Mouse (Mus musculus): ENCODE results near the gene Srebf2. TPM values are rescaled to one million over a fixed set of nuclear protein-coding genes. Genes with fewer than 3 reads are reported as not detected.
"Not testable (repeated sequence)": the region's sequence is repeated elsewhere in the genome, so short reads cannot be mapped to it uniquely, and the experiment has no call there.

Gene Srebf2
- polyA plus RNA-seq, 1 experiment from 2014 or later, result 216 TPM

- 77% methylated on average over 3 of the region's 3 CpGs for WGBS
- H3K27me3 ChIP-seq (ENCODE audit: control insufficient read depth, insufficient read depth, low read length), result no peaks in the 10 kb centered on the region
- peaks cover 2% of the 10 kb centered on the region; the same call in 1 of the 2 replicates for H3K36me3 ChIP-seq (ENCODE audit: control insufficient read depth, insufficient read depth, low read length)
- no peak overlapping the region for H3K27ac ChIP-seq (ENCODE audit: low read depth, low read length)
- H3K4me2 ChIP-seq (ENCODE audit: low read depth, low read length, severe bottlenecking), result peak overlapping the region; percentile 60
- H3K4me1 ChIP-seq (replicated peaks; ENCODE audit: control insufficient read depth, insufficient read depth, low read length), result peaks cover 3% of the 10 kb centered on the region
- DNase-seq (ENCODE audit: low spot score) (no peak), ATAC-seq (replicated peaks; ENCODE audit: low FRiP score) (no peak)
- H3K9ac ChIP-seq (ENCODE audit: low read length), result peak overlapping the region; percentile 74
- H3K4me3 ChIP-seq (ENCODE audit: low read depth, low read length), result peak overlapping the region; percentile 70
- H3K9me3 ChIP-seq (ENCODE audit: control insufficient read depth, low read length), result no peaks in the 10 kb centered on the region
Measured at GRCm38 (mm10) chr15:82243311-82243710, 96.3 kb downstream of the Srebf2 start.

GRCm38 (mm10) chr15:82243742-82244114, 96.7 kb downstream of the Srebf2 start:
- DNase-seq (ENCODE audit: low spot score), result no peak
- peak overlapping the region; percentile 95; the same call in 1 of the 2 replicates for H3K27ac ChIP-seq (ENCODE audit: low read depth, low read length)
- WGBS, result 9% methylated on average over 12 of the region's 12 CpGs

DNA sequence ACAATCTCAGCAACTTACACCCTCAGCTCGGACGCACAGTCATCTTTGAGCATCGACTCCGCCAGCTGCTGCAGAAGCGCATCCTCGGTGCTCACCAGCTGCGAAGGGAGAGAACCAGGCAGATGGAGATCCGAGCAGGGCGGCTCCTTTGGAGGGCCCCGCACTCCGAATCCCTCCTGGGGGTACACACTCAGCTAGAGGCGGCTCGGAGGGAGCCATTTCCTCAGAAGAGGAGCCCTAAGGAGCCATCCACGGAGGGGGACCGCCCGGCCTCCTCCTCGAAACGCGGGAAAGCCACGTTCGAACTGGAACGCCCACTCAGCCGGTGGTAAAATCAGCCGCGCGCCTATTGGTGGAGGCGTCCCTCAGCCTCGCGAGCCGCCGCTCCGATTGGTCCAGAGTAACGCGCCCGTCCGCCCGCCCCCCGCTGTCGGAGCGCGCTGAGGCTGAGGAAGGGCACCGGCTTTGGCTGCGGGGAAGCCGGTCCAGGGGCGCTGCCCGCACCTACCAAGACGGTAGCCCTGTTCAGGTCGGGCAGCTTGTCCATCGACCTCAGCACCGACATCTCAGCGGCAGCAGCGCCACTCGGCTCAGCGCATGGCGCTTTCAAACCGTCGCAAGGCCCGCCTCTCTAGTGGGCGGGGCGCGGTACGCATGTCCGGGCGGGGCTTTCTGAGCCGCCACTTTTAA, 97.3 kb downstream of the Srebf2 start, which contains the start of gene Cenpm:
Gene Cenpm, minus strand, starts transcription at position 634 of the 690 bp plus-strand sequence.
- peak within 1 kb of the TSS; percentile 74 for H3K9ac ChIP-seq (ENCODE audit: low read length)
- no peaks in the 10 kb centered on the region for H3K27me3 ChIP-seq (ENCODE audit: control insufficient read depth, insufficient read depth, low read length)
- DNase-seq (ENCODE audit: low spot score), result peak; percentile 96
- peak within 1 kb of the TSS; percentile 60 for H3K4me2 ChIP-seq (ENCODE audit: low read depth, low read length, severe bottlenecking)
- no peaks in the 10 kb centered on the region for H3K9me3 ChIP-seq (ENCODE audit: control insufficient read depth, low read length)
- under 1% methylated on average over 59 of the region's 65 CpGs for WGBS
- no peaks in the 10 kb centered on the region; the same call in 1 of the 2 replicates for H3K36me3 ChIP-seq (ENCODE audit: control insufficient read depth, insufficient read depth, low read length)
- peak within 1 kb of the TSS; percentile 95 for H3K27ac ChIP-seq (ENCODE audit: low read depth, low read length)
- peak; percentile 97 for ATAC-seq (replicated peaks; ENCODE audit: low FRiP score)
- H3K4me3 ChIP-seq (ENCODE audit: low read depth, low read length), result peak within 1 kb of the TSS; percentile 70
- H3K4me1 ChIP-seq (replicated peaks; ENCODE audit: control insufficient read depth, insufficient read depth, low read length), result peaks cover 3% of the 10 kb centered on the region

More at GRCm38 (mm10) chr15:82243742-82244114, 96.7 kb downstream of the Srebf2 start:
- H3K4me1 ChIP-seq (replicated peaks; ENCODE audit: control insufficient read depth, insufficient read depth, low read length), result peaks cover 3% of the 10 kb centered on the region
- H3K4me2 ChIP-seq (ENCODE audit: low read depth, low read length, severe bottlenecking), result peak overlapping the region; percentile 60
- H3K9me3 ChIP-seq (ENCODE audit: control insufficient read depth, low read length), result no peaks in the 10 kb centered on the region
- no peak; the same call in 1 of the 2 replicates for ATAC-seq (replicated peaks; ENCODE audit: low FRiP score)
- peak overlapping the region; percentile 74 for H3K9ac ChIP-seq (ENCODE audit: low read length)
- H3K4me3 ChIP-seq (ENCODE audit: low read depth, low read length), result peak overlapping the region; percentile 70
- no peaks in the 10 kb centered on the region for H3K27me3 ChIP-seq (ENCODE audit: control insufficient read depth, insufficient read depth, low read length)
- peaks cover 2% of the 10 kb centered on the region; the same call in 1 of the 2 replicates for H3K36me3 ChIP-seq (ENCODE audit: control insufficient read depth, insufficient read depth, low read length)

DNA sequence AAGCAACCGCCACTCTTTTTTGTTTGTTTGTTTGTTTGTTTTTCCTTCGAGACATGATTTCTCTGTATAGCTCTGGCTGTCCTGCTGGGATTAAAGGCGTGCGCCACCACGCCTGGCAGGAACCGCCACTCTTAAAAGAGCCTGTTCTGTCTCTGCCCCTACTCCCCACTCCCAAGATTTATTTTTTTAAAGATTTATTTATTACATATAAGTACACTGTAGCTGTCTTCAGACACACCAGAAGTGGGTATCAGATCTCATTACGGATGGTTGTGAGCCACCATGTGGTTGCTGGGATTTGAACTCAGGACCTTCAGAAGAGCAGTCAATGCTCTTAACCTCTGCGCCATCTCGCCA, 97.8 kb downstream of the Srebf2 start:
- not testable (repeated sequence) for H3K4me1 ChIP-seq (replicated peaks; ENCODE audit: control insufficient read depth, insufficient read depth, low read length); H3K27me3 ChIP-seq (ENCODE audit: control insufficient read depth, insufficient read depth, low read length); H3K9me3 ChIP-seq (ENCODE audit: control insufficient read depth, low read length); ATAC-seq (replicated peaks; ENCODE audit: low FRiP score); H3K36me3 ChIP-seq (ENCODE audit: control insufficient read depth, insufficient read depth, low read length); DNase-seq (ENCODE audit: low spot score)
- Histone ChIP-seq H3K9ac (ENCODE audit: low read length) (peak overlapping the region; percentile 74), H3K4me2 (ENCODE audit: low read depth, low read length, severe bottlenecking) (peak overlapping the region; percentile 60), H3K27ac (ENCODE audit: low read depth, low read length) (peak overlapping the region; percentile 95; the same call in 1 of the 2 replicates), H3K4me3 (ENCODE audit: low read depth, low read length) (peak overlapping the region; percentile 70)
- WGBS, result 26% methylated on average over 9 of the region's 9 CpGs

DNA sequence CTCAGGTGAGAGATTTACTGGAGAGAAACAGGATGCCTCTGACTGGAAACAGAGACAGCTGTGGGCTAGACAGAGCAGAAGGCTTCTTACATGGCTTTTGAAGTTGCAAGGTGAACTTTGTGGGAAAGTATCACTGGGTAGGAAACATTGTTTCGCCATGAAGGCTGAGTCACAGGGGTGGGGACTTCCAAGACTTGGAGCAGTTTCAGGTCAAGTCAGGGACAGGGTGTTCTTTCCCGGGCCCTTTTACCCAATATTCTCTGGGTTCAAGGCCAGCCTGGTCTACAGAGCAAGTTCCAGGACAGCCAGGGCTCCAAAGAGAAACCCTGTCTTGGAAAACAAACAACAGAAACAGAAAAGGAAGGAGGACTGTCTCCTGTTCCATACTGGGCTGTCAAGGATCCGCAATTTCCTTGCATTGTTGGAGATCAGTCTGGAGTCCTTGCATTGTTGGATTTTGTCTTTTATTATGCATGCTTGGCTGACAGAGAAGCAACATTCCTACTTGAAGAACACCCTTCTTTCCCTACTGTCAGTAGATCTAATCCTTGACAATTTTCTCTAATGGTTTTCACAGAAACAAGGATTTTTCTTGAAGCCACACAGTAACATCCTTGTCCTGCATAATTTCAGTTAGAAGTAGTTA, 100.3 kb downstream of the Srebf2 start:
- Histone ChIP-seq H3K4me1 (replicated peaks; ENCODE audit: control insufficient read depth, insufficient read depth, low read length) (peaks cover 3% of the 10 kb centered on the region), H3K9ac (ENCODE audit: low read length) (no peak overlapping the region), H3K9me3 (ENCODE audit: control insufficient read depth, low read length) (no peaks in the 10 kb centered on the region), H3K36me3 (ENCODE audit: control insufficient read depth, insufficient read depth, low read length) (no peaks in the 10 kb centered on the region), H3K4me2 (ENCODE audit: low read depth, low read length, severe bottlenecking) (no peak overlapping the region; the same call in 1 of the 2 replicates), H3K27me3 (ENCODE audit: control insufficient read depth, insufficient read depth, low read length) (no peaks in the 10 kb centered on the region), H3K27ac (ENCODE audit: low read depth, low read length) (no peak overlapping the region), H3K4me3 (ENCODE audit: low read depth, low read length) (no peak overlapping the region)
- ATAC-seq (replicated peaks; ENCODE audit: low FRiP score), result no peak
- WGBS, result 87% methylated on average over 3 of the region's 3 CpGs
- DNase-seq (ENCODE audit: low spot score), result no peak

DNA sequence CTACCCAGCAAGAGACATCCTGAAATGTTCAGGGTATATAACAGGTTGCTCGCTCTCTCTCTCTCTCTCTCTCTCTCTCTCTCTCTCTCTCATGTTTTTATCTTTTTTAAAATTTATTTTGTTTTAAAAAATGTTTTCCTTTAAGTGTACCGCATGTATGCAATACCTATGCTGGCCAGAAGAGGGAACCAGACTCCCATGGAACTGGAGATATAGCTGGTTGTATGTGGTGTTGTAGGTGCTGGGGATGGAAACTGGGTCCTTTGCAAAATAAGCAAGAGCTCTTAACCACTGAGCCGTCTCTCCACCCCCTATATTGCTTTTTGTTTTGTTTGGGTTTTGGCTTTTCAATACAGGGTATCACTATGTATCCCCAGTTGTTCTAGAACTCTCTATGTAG, 104.6 kb downstream of the Srebf2 start:
- 95% methylated on average over 3 of the region's 3 CpGs for WGBS
- Histone ChIP-seq H3K4me3 (ENCODE audit: low read depth, low read length) (no peak overlapping the region), H3K4me1 (replicated peaks; ENCODE audit: control insufficient read depth, insufficient read depth, low read length) (peaks cover 11% of the 10 kb centered on the region; the same call in 1 of the 2 replicates), H3K9me3 (ENCODE audit: control insufficient read depth, low read length) (no peaks in the 10 kb centered on the region), H3K9ac (ENCODE audit: low read length) (no peak overlapping the region), H3K36me3 (ENCODE audit: control insufficient read depth, insufficient read depth, low read length) (no peaks in the 10 kb centered on the region), H3K27ac (ENCODE audit: low read depth, low read length) (no peak overlapping the region), H3K4me2 (ENCODE audit: low read depth, low read length, severe bottlenecking) (no peak overlapping the region), H3K27me3 (ENCODE audit: control insufficient read depth, insufficient read depth, low read length) (no peaks in the 10 kb centered on the region)
- ATAC-seq (replicated peaks; ENCODE audit: low FRiP score) (no peak), DNase-seq (ENCODE audit: low spot score) (no peak)

DNA sequence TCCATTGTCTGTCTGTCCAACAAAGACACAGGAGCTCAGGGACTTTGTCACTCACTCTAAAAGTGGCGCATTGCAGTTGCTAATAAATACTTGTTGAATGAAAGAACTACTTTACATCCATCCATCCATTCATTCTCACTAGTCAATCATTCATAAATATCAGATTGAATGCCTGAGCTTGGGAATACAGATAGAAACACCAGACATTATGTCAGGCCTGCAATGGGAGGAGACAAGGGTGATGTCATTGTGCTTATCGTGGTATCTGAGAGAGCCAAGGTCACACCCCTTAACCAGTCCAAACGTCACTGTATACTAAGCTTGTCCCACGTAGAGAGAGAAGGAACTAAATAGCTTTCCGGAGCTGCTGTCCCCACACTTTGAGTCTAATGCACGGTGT, 105.1 kb downstream of the Srebf2 start, which contains the start of gene 1500009C09Rik:
Gene 1500009C09Rik, plus strand, starts transcription at position 301 of the 400 bp plus-strand sequence.
- no peaks in the 10 kb centered on the region for H3K9me3 ChIP-seq (ENCODE audit: control insufficient read depth, low read length)
- ATAC-seq (replicated peaks; ENCODE audit: low FRiP score) (no peak), DNase-seq (ENCODE audit: low spot score) (no peak)
- H3K9ac ChIP-seq (ENCODE audit: low read length), result no peak within 1 kb of the TSS
- no peak within 1 kb of the TSS for H3K27ac ChIP-seq (ENCODE audit: low read depth, low read length)
- no peak within 1 kb of the TSS for H3K4me2 ChIP-seq (ENCODE audit: low read depth, low read length, severe bottlenecking)
- H3K36me3 ChIP-seq (ENCODE audit: control insufficient read depth, insufficient read depth, low read length), result no peaks in the 10 kb centered on the region
- H3K27me3 ChIP-seq (ENCODE audit: control insufficient read depth, insufficient read depth, low read length), result no peaks in the 10 kb centered on the region
- peaks cover 13% of the 10 kb centered on the region; the same call in 1 of the 2 replicates for H3K4me1 ChIP-seq (replicated peaks; ENCODE audit: control insufficient read depth, insufficient read depth, low read length)
- H3K4me3 ChIP-seq (ENCODE audit: low read depth, low read length), result no peak within 1 kb of the TSS
- WGBS, result 92% methylated on average over 6 of the region's 6 CpGs

Measured in forebrain, embryonic 11.5 days (tissue).